Mouse (Mus musculus): ENCODE measurements around the gene Zdhhc13.

DNA sequence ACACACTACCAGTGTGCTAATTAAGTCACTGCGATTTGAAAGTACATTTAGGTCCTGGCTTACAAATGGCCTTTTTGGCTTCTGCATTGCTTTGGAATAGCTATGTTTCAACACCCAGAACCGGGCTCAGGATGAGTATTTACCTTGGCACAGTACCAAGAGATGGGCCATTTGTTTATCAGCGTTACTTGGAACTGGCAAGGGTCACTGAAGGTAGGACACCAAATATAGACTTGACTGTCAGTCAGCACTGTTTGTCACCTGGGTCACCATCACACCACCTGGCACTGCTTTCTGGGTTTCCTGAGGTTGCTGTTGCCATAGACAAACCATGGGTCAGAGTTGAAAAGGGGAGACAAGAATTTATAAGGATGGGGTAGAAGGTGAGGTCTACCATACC, 53.5 kb downstream of the Zdhhc13 start:
- TF ChIP-seq CTCF (conservative IDR thresholded peaks at IDR 0.05; ENCODE audit: low read length) (no peak), POU5F1 (IDR thresholded peaks at IDR 0.05; ENCODE audit: borderline replicate concordance, low read length) (no peak)
